Mouse (Mus musculus) cerebellum, adult 2 months (tissue): ENCODE data around the gene Ap1ar.

Source experiments
- CTCF ChIP-seq: fragments of 200-500 bp; IDR thresholded peaks from 2 replicates; pipeline ENCODE4 v1.5.1; 2011; ENCODE audit warnings: low read depth, mild to moderate bottlenecking, control low read depth, low read length, moderate library complexity, borderline replicate concordance; ENCODE audit not compliant: insufficient read depth
- POLR2A ChIP-seq: fragments of 200-500 bp; IDR thresholded peaks from 2 replicates; pipeline ENCODE4 v1.6.1; 2011; ENCODE audit warnings: low read length, control low read depth, borderline replicate concordance; ENCODE audit not compliant: insufficient read depth

DNA sequence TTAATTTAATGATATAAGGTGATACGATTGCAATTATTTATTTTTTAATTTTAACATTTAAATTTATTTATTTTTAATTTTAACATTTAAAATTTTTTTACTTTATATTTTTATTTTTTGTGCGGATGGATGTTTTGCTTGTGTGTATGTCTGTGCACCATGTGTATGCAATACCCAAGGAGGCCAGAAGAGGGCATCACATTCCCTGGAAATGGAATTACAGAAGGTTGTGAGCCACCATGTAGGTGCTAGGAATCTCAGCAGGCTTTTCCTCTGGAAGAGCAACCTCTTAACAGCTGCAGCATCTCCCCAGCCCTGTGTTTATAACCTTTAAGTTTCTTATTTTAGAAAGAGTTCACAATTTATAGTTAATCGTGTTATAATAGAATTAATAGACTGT lies 41.6 kb downstream of the Ap1ar start:
- TF ChIP-seq POLR2A (no peak), CTCF (no peak)
